Mouse (Mus musculus) CH12.LX (cell line): ENCODE results near the gene Gosr1. TPM values are rescaled to one million over a fixed set of nuclear protein-coding genes. Genes with fewer than 3 reads are reported as not detected.

Experiments used
- DNase-seq: peaks from one replicate; pipeline ENCODE4 v3.0.0-alpha.2; 2013; ENCODE audit errors: extremely low read depth
- H3K27ac ChIP-seq: 2 replicates; pipeline ENCODE4 v1.5.1; 2012; ENCODE audit warnings: low read depth, mild to moderate bottlenecking, control low read depth, moderate library complexity; ENCODE audit not compliant: insufficient read depth
- H3K27me3 ChIP-seq: replicated peaks from 2 replicates; pipeline ENCODE3; 2012; ENCODE audit warnings: inconsistent platforms
- H3K36me3 ChIP-seq, 2 experiments: replicated peaks in 1 of 2; 2 replicates each; pipeline versions ENCODE3 to v1.6.1; 2012; ENCODE audit warnings: inconsistent platforms in 1 of 2, low read length in 1 of 2, mild to moderate bottlenecking in 1 of 2, mixed read lengths in 1 of 2, moderate library complexity in 1 of 2; ENCODE audit not compliant: control insufficient read depth in 1 of 2, insufficient read depth in 1 of 2
- H3K4me1 ChIP-seq, 2 experiments: 2 replicates each; pipeline ENCODE4 v1.6.1; 2012; ENCODE audit warnings: inconsistent platforms in 1 of 2, moderate library complexity in 1 of 2; ENCODE audit not compliant: insufficient read depth in 2 of 2, control insufficient read depth in 1 of 2
- H3K4me2 ChIP-seq: 2 replicates; pipeline ENCODE4 v1.6.1; 2012; ENCODE audit warnings: low read depth, mild to moderate bottlenecking, control low read depth; ENCODE audit not compliant: poor library complexity, insufficient read depth, severe bottlenecking
- H3K4me3 ChIP-seq, 3 experiments: fragments of 150-350 bp in 1 of 3; sonication (generic) in 1 of 3; replicated peaks in 1 of 3; 2 replicates each; pipeline versions ENCODE3 to v1.5.1; 2011 to 2012; ENCODE audit warnings: low read depth in 2 of 3, low read length in 2 of 3, mild to moderate bottlenecking in 2 of 3, moderate library complexity in 2 of 3, control low read depth in 1 of 3, improper control_type of control experiment in 1 of 3, inconsistent platforms in 1 of 3, mixed read lengths in 1 of 3; ENCODE audit not compliant: poor library complexity in 1 of 3
- H3K79me2 ChIP-seq: replicated peaks from 2 replicates; pipeline ENCODE4 v1.6.1; 2012; ENCODE audit warnings: mild to moderate bottlenecking, moderate library complexity; ENCODE audit not compliant: control insufficient read depth, poor library complexity, insufficient read depth, severe bottlenecking; ENCODE audit errors: extremely low read depth
- H3K9ac ChIP-seq: 2 replicates; pipeline ENCODE4 v1.6.1; 2012; ENCODE audit warnings: low read depth, mild to moderate bottlenecking, control low read depth, moderate library complexity; ENCODE audit not compliant: insufficient read depth
- H3K9me3 ChIP-seq: replicated peaks from 2 replicates; pipeline ENCODE3; 2012; ENCODE audit warnings: low read length, inconsistent platforms, mixed read lengths
- BHLHE40 ChIP-seq: IDR thresholded peaks from 2 replicates; pipeline ENCODE4 v1.6.1; 2011; ENCODE audit warnings: mild to moderate bottlenecking, low read depth, low read length, improper control_type of control experiment
- CHD1 ChIP-seq: IDR thresholded peaks from 2 replicates; pipeline ENCODE4 v1.6.1; 2012; ENCODE audit warnings: low read depth, low read length, improper control_type of control experiment, inconsistent platforms
- CHD2 ChIP-seq: IDR thresholded peaks from 2 replicates; pipeline ENCODE4 v1.6.1; 2011; ENCODE audit warnings: low read length, improper control_type of control experiment
- CTCF ChIP-seq, 2 experiments: IDR thresholded peaks in 1 of 2; conservative IDR thresholded peaks in 1 of 2; 2 replicates each; pipeline ENCODE4 v1.5.1; 2011 to 2012; ENCODE audit warnings: low read depth in 2 of 2, low read length in 2 of 2, improper control_type of control experiment in 1 of 2, inconsistent platforms in 1 of 2, mild to moderate bottlenecking in 1 of 2, moderate library complexity in 1 of 2
- E2F4 ChIP-seq: IDR thresholded peaks from 2 replicates; pipeline ENCODE4 v1.6.1; 2011; ENCODE audit warnings: low read depth, low read length, improper control_type of control experiment; ENCODE audit not compliant: insufficient replicate concordance
- ETS1 ChIP-seq: conservative IDR thresholded peaks from 2 replicates; pipeline ENCODE4 v1.6.1; 2012; ENCODE audit warnings: low read depth, mild to moderate bottlenecking, inconsistent platforms, low read length, improper control_type of control experiment, moderate library complexity
- GABPA ChIP-seq: IDR thresholded peaks from 2 replicates; pipeline ENCODE4 v1.6.1; 2012; ENCODE audit warnings: low read depth, low read length, improper control_type of control experiment, inconsistent platforms; ENCODE audit not compliant: insufficient replicate concordance
- HCFC1 ChIP-seq: IDR thresholded peaks from 2 replicates; pipeline ENCODE4 v1.6.1; 2012; ENCODE audit warnings: low read depth, mild to moderate bottlenecking, inconsistent platforms, low read length, improper control_type of control experiment
- IRF4 ChIP-seq: IDR thresholded peaks from 2 replicates; pipeline ENCODE4 v1.6.1; 2014; ENCODE audit warnings: low read depth, mild to moderate bottlenecking, inconsistent platforms, low read length, improper control_type of control experiment
- JUN ChIP-seq: IDR thresholded peaks from 2 replicates; pipeline ENCODE4 v1.6.1; 2011; ENCODE audit warnings: low read depth, mild to moderate bottlenecking, low read length, improper control_type of control experiment, moderate library complexity; ENCODE audit not compliant: insufficient read depth
- KAT2A ChIP-seq: IDR thresholded peaks from 2 replicates; pipeline ENCODE4 v1.6.1; 2012; ENCODE audit warnings: low read length, improper control_type of control experiment, inconsistent platforms; ENCODE audit not compliant: insufficient replicate concordance
- MAFK ChIP-seq: IDR thresholded peaks from 2 replicates; pipeline ENCODE4 v1.6.1; 2011; ENCODE audit warnings: low read length, improper control_type of control experiment; ENCODE audit not compliant: insufficient replicate concordance
- MAX ChIP-seq: IDR thresholded peaks from 2 replicates; pipeline ENCODE4 v1.6.1; 2011; ENCODE audit warnings: low read length, improper control_type of control experiment
- MXI1 ChIP-seq: IDR thresholded peaks from 2 replicates; pipeline ENCODE4 v1.6.1; 2011; ENCODE audit warnings: mild to moderate bottlenecking, low read depth, low read length, improper control_type of control experiment
- MYC ChIP-seq: IDR thresholded peaks from 2 replicates; pipeline ENCODE4 v1.6.1; 2011; ENCODE audit warnings: low read depth, mild to moderate bottlenecking, improper control_type of control experiment, low read length
- NRF1 ChIP-seq: IDR thresholded peaks from 2 replicates; pipeline ENCODE4 v1.6.1; 2014; ENCODE audit warnings: low read depth, mild to moderate bottlenecking, inconsistent platforms, low read length, improper control_type of control experiment, moderate library complexity
- POLR2A ChIP-seq: IDR thresholded peaks from 2 replicates; pipeline ENCODE4 v1.6.1; 2011; ENCODE audit warnings: low read depth, mild to moderate bottlenecking, improper control_type of control experiment, low read length
- POLR2AphosphoS2 ChIP-seq: IDR thresholded peaks from 2 replicates; pipeline ENCODE4 v1.6.1; 2011; ENCODE audit warnings: low read depth, low read length, improper control_type of control experiment
- RCOR1 ChIP-seq: conservative IDR thresholded peaks from 2 replicates; pipeline ENCODE4 v1.6.1; 2012; ENCODE audit warnings: low read depth, mild to moderate bottlenecking, inconsistent platforms, low read length, improper control_type of control experiment
- SMC3 ChIP-seq: IDR thresholded peaks from 2 replicates; pipeline ENCODE4 v1.6.1; 2011; ENCODE audit warnings: low read depth, low read length, improper control_type of control experiment
- UBTF ChIP-seq: IDR thresholded peaks from 2 replicates; pipeline ENCODE4 v1.6.1; 2012; ENCODE audit warnings: low read depth, mild to moderate bottlenecking, inconsistent platforms, low read length, improper control_type of control experiment, moderate library complexity
- USF2 ChIP-seq: conservative IDR thresholded peaks from 2 replicates; pipeline ENCODE4 v1.6.1; 2011; ENCODE audit warnings: low read depth, low read length, improper control_type of control experiment
- ZKSCAN1 ChIP-seq: IDR thresholded peaks from 2 replicates; pipeline ENCODE4 v1.6.1; 2012; ENCODE audit warnings: low read depth, inconsistent platforms, low read length, improper control_type of control experiment, borderline replicate concordance
- ZNF384 ChIP-seq: IDR thresholded peaks from 2 replicates; pipeline ENCODE4 v1.6.1; 2012; ENCODE audit warnings: low read depth, low read length, improper control_type of control experiment, inconsistent platforms
- dilution Hi-C: fragments of 300-500 bp; cut with MboI; formaldehyde crosslinking; loops from 2 replicates; pipeline ENCODE4 v1.14.3; 2020; ENCODE audit warnings: low sequenced_read_pairs; ENCODE audit not compliant: extremely low pct_unique_long_range_greater_than_20kb, extremely low pct_ligation_motif_present
- in situ Hi-C: fragments of 300-500 bp; cut with MboI; formaldehyde crosslinking; loops from 3 replicates; pipeline ENCODE4 v1.14.3; 2019; ENCODE audit warnings: low sequenced_read_pairs, low pct_ligation_motif_present, low pct_unique_long_range_greater_than_20kb, mixed read lengths
- polyA plus RNA-seq: library from polyadenylated mRNA; unstranded; fragments of >175 nt; gene quantifications from 2 replicates; pipeline ENCODE4 v1.2.1, GENCODE M21; 2012; ENCODE audit warnings: low read depth; ENCODE audit not compliant: insufficient read length
- total RNA-seq, 2 experiments: library from RNA; depleted of rRNA; stranded (reverse); fragments of 300-350 nt in 1 of 2; fragments of >200 nt in 1 of 2; gene quantifications; 2 replicates each; pipeline ENCODE4 v1.2.3; 2012 to 2014

Gosr1 gene
- total and polyA plus RNA-seq, 3 experiments = 21.2 to 46.6 (median 40.2) TPM

DNA sequence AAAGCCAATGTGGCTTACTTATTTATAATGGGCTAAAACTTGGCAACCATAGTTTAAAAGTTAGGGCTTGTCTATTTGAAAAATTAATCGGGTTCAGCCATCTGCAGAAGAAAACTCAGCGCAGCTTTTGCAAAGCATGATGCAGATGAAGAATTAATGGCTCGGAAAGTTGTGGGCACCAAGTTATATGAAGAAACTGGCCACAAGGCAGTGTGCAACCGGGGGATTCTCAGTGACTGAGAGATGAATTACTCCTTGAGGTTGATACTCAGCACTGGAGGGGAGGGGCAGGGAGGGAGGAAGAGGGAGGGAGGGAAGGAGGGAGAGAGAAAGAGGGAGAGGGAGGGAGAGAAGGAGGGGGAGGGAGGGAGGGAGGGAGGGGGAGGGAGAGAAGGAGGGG lies 46.4 kb downstream of the Gosr1 start:
- H3K36me3 ChIP-seq = no peaks in the 10 kb centered on the region
- H3K27ac ChIP-seq = no peak overlapping the region
- H3K9me3 ChIP-seq = no peaks in the 10 kb centered on the region
- H3K4me1 ChIP-seq = no peaks in the 10 kb centered on the region
- H3K27me3 ChIP-seq = peaks cover 32% of the 10 kb centered on the region
- TF ChIP-seq MXI1 (no peak), CHD1 (no peak), POLR2AphosphoS2 (no peak), JUN (no peak), RCOR1 (no peak), MYC (no peak), KAT2A (no peak), BHLHE40 (no peak), SMC3 (no peak), GABPA (no peak)
- H3K9ac ChIP-seq = no peak overlapping the region
- in situ Hi-C loops = no loop called here
- no peak overlapping the region for H3K4me3 ChIP-seq
- H3K79me2 ChIP-seq = no peaks in the 10 kb centered on the region
- DNase-seq = no peak
- dilution Hi-C loops = no loop called here
- H3K4me2 ChIP-seq = no peak overlapping the region

DNA sequence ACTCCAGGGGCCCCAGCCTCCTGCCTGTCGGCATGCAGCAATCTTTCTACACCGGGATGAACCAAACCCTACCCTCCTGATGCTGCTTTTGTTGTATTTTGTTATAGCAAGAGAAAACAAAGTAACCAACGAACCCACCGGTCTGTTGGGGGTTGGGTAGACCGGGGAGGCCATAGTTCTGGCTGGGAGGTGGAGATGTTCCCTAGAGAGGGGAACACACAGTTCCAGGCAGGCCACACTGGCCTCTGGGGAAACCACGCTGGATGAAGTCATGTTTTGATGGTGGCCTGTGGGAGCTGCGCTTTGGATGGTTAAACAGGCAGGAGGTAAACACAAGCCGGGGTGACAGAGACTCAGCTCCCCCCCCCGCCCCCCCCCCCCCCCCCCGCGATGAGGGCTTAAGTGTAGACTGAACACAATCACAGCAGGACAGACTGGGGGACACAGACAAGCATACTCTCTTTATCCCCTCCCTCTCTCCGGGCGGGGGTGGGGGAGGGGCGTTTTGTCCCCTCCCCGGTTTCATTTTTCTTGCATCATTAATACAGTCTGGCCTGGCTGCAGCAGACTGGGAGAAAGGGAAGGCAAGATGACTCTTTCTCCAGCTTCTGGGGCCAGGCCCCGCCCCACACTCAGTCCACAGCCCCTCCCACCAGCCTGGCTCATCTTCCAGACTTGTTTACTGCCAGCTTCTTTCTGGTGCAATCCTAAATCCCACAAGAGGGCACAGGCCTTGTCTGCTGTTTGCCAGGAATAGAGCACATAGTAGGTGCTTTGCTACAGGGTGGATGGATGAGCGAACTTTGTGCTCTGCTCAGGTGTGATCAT lies 53.5 kb downstream of the Gosr1 start:
- peaks cover 8% of the 10 kb centered on the region for H3K9me3 ChIP-seq
- H3K27me3 ChIP-seq = peaks cover 57% of the 10 kb centered on the region
- no peaks in the 10 kb centered on the region for H3K79me2 ChIP-seq
- DNase-seq = peak; percentile 30
- TF ChIP-seq HCFC1 = no peak
- peak; percentile 19; the same call in 1 of the 2 replicates for TF ChIP-seq ETS1
- no peak for TF ChIP-seq MYC
- TF ChIP-seq POLR2A = no peak
- 0 out of 2 replicates have a peak, but pooled peaks have one; percentile 13 for TF ChIP-seq CHD2
- TF ChIP-seq SMC3 = no peak
- TF ChIP-seq CTCF (conservative IDR thresholded peaks at IDR 0.05 in 1 of 2, IDR thresholded peaks at IDR 0.05 in 1 of 2; ENCODE audit: low read depth in 2 of 2, low read length in 2 of 2) = no peak
- no peak for TF ChIP-seq USF2
- no peak for TF ChIP-seq ZNF384
- TF ChIP-seq IRF4 = no peak
- no peak for TF ChIP-seq E2F4
- TF ChIP-seq NRF1 = no peak
- TF ChIP-seq ZKSCAN1 = peak; percentile 82
- no peak for TF ChIP-seq MAX
- no peak for TF ChIP-seq POLR2AphosphoS2
- TF ChIP-seq MAFK = no peak
- no peak for TF ChIP-seq UBTF
- TF ChIP-seq, all 38 proteins: peak for 3
- Histone ChIP-seq H3K4me1 (peaks cover 4 to 10% of the 10 kb centered on the region in 2 experiments), H3K4me3 (no peak overlapping the region), H3K36me3 (no peaks in the 10 kb centered on the region), H3K4me2 (peak overlapping the region; percentile 13; the same call in 1 of the 2 replicates), H3K9ac (no peak overlapping the region), H3K27ac (no peak overlapping the region)
- in situ Hi-C loops (no loop called here), dilution Hi-C loops (no loop called here)
